Mouse (Mus musculus) Muller cell, postnatal 12 days (primary cell): ENCODE results near the gene Dnmt3c.
"Not testable (repeated sequence)": the region's sequence is repeated elsewhere in the genome, so short reads cannot be mapped to it uniquely, and the experiment has no call there.

Experiments
- DNase-seq: peaks from one replicate; pipeline ENCODE4 v3.0.0-alpha.2; 2015; ENCODE audit errors: inconsistent ontology term

Gene Dnmt3c

DNA sequence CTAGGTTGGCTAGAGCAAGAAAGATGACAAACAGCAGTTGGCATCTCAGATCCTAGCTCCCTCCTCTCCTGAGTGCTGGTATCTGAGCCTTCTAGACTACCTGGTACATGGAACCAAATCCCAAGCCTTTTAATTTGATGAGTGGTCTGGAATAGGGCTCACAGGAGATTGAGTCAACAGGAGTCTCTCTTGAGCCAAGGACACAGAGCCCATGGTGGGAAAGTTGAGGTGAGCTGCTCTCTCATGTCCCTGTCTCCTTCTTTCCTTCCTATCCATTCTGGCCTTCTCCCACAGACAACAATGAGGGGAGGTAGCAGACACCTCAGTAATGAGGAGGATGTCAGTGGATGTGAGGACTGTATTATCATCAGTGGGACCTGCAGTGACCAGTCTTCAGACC is at the start of gene Dnmt3c:
Dnmt3c (plus strand) TSS at position 301 of the 400 bp plus-strand sequence.
- DNase-seq = no peak

GRCm38 (mm10) chr2:153648773-153649297 is 47.6 kb upstream of the Dnmt3c start:
- no peak for DNase-seq

DNA sequence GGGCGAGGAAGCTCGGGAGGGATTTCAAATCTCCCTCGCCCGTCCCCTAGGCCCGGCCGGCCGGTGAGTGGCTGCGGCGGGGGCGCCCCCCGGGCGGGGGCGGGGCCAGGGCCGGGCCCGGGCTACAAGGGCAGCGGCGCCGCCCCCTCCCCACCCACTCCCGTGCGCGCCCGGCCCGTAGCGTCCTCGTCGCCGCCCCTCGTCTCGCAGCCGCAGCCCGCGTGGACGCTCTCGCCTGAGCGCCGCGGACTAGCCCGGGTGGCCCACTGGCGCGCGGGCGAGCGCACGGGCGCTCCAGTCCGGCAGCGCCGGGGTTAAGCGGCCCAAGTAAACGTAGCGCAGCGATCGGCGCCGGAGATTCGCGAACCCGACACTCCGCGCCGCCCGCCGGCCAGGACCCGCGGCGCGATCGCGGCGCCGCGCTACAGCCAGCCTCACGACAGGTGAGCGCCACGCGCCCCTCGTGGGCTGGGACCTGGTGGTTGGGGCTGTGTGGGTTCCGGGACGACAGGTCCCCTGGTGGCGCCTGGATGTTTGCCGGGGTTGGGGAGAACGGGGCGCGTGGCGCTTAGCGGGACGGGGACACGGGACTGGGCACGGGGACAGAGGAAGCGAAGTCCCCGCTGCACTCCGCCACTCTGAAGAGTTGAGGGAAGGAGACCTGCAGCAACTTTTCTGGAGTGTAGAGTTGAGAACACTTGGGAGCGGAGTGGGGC is 47.0 kb upstream of the Dnmt3c start, which contains the start of gene Dnmt3b:
Dnmt3b (plus strand) TSS at position 153 of the 716 bp plus-strand sequence.
- peak; percentile 81 for DNase-seq

GRCm38 (mm10) chr2:153650014-153650687 is 46.3 kb upstream of the Dnmt3c start:
- no peak for DNase-seq

DNA sequence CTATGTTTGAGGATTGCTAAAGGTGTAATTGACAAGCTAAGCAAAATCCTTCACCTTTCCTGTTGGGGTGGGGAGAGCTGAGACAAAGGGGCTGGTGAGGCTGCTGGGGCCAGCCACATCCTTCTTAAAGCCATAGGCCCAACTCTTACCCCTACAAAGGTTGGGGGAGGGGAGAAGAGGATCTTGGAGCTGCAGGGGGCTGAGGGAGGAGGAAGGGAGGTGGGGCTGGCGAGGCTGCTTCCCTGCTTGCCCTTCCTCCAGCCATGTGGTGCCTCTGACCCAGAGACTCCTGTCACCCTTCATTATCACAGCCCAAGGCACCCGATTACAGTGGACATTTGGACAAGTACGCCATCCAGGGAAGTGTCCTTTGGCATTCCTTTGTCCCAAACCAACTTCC is 44.8 kb upstream of the Dnmt3c start:
- DNase-seq = no peak

GRCm38 (mm10) chr2:153657659-153658058 is 38.8 kb upstream of the Dnmt3c start:
- not testable (repeated sequence) for DNase-seq

GRCm38 (mm10) chr2:153660616-153661015 is 35.8 kb upstream of the Dnmt3c start:
- DNase-seq = no peak

DNA sequence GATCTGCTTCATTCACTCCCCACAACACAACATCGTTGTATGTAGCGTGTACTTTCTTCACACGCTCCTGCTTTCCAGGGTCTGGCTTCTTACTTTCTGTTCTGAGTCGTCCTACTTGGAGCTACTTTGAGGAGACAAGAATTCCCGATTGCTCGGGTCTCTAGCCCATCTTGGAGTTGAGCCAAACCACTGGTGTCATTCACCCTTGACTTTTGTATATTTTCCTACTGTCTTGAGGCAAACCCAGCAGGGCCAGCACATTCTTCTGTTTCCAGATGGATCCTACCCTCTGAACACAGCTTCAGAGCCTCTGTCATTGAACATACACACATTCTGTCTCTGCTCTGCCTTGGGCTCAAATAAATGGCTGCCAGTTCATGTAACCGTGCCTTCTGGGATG is 31.1 kb upstream of the Dnmt3c start:
- DNase-seq = no peak

- peak; percentile 34 for DNase-seq
Measured at GRCm38 (mm10) chr2:153668754-153669376, 27.6 kb upstream of the Dnmt3c start.

DNA sequence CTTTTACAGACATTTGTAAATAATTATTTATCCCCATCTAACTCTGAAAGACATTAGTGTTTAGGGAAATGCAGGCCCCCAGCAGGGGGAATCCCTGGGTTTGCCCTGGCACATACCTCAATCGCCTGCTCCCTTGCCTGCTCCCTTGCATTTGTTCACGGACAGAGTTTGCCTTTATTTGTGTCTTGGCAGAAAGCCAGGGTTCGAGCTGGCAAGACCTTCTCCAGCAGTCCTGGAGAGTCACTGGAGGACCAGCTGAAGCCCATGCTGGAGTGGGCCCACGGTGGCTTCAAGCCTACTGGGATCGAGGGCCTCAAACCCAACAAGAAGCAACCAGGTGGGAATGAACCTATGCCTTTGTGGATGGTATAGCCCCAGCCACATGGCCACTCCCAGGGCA is 26.3 kb upstream of the Dnmt3c start:
- peak; percentile 36 for DNase-seq

- DNase-seq = no peak
Measured at GRCm38 (mm10) chr2:153672619-153673018, 23.8 kb upstream of the Dnmt3c start.

DNA sequence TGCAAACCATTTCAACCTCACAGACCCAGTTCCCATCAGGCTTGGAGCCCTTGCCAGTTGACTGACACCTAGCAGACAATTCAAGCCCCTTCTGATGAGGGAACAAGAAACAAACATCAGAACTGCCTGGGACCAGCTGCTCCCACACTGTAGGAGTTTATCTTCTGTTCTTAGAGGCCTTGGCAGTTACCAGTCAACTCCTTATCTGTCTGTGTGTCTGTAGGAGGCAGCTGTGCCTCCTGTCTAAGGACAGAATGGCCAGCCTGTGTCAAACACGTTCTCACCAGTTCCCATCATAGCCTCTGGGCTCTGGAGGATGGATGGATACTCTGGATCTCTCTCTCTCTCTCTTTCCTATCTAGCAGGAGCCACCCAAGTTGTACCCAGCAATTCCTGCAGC is 21.1 kb upstream of the Dnmt3c start:
- DNase-seq = not testable (repeated sequence)

GRCm38 (mm10) chr2:153676944-153677343 is 19.5 kb upstream of the Dnmt3c start:
- no peak for DNase-seq

- DNase-seq = no peak
Measured at GRCm38 (mm10) chr2:153677550-153677949, 18.9 kb upstream of the Dnmt3c start.

GRCm38 (mm10) chr2:153679959-153680358 is 16.5 kb upstream of the Dnmt3c start:
- peak; percentile 10 for DNase-seq

- DNase-seq = not testable (repeated sequence)
Measured at GRCm38 (mm10) chr2:153693413-153693812, 3.0 kb upstream of the Dnmt3c start.

- no peak for DNase-seq
Measured at GRCm38 (mm10) chr2:153694462-153695085, 1.9 kb upstream of the Dnmt3c start.

- no peak for DNase-seq
Measured at GRCm38 (mm10) chr2:153703389-153703788, 6.9 kb downstream of the Dnmt3c start.

DNA sequence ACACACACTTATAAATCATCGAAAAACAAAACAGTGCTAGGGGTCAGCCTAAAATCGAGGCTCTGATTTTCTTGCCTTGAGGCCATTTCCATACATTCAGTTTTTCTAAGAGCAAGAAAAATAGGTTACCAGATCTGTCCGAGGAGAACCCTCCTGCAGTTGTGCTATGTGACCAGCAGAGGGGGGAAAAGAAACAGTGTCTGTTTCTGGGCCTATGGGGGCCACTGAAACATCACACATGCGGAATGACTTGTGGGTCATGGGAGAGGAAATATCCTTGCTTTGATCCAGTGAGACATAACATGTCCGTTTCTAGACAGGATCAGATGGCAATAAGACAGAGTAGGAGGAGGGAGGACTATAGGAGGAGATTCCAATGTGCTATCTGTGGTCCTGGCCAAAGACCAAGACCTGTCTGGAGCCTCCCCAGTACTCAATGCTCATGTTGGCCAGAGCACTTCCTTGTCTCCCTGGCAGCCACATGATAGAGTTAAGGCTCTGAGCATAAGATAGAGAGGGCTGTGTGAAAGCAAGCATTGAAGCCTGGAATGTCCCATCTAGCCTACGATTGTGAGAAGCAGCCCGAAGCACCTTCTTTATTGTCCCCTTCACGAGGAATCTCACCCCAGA is 14.4 kb downstream of the Dnmt3c start:
- peak; percentile 33 for DNase-seq

DNA sequence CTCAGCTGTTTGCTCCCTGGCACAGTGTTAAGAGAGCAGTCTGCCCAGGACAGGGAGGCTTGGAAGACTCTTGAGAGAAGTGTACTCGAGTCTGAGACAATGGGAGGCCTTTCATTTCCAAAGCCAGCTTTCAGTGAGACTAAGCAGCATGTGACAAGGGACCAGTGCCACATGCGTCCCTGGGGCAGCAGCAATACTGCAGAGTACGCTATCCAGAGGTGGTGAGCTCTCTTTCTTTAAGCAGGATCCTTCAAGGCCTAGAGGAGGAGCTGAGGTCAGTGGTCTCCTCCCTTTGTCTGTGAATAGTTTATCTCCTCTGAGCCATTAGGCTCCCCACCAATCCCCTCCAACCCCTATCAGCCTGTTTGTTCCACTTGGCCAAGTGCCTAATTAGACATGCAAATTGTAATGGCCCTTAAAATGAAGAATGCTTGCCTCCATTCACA is 16.2 kb downstream of the Dnmt3c start:
- no peak for DNase-seq

GRCm38 (mm10) chr2:153713227-153713626 is 16.8 kb downstream of the Dnmt3c start:
- DNase-seq = peak; percentile 99
